ENCODE assay signal across 21 mouse cellular contexts in genomic region chr8:60495046-60495445, GRCm38 (mm10). TPM values are rescaled to one million over a fixed set of nuclear protein-coding genes. Genes with fewer than 3 reads are reported as not detected.
"Had no signal": no experiment of that assay in that cellular context is flagged by ENCODE, and none has a peak within 500 bp of the region (broad histone marks: within the 10 kb centered on the region; RNA-seq: fewer than 3 reads in every experiment).

No protein-coding gene starts in this region.

RNA-seq across cellular contexts. Expression of gene Gm10283, which starts 8.0 kb away (rescaled TPM):
- polyA plus RNA-seq: forebrain, embryonic 16.5 days; frontal cortex, adult 2 months; heart, embryonic 10.5 days; heart, embryonic 12.5 days; heart, embryonic 14.5 days; heart, embryonic 16.5 days; hindbrain, embryonic 10.5 days; hindbrain, embryonic 12.5 days; hindbrain, embryonic 14.5 days; hindbrain, embryonic 16.5 days; inflammation-experienced regulatory T-cells, adult 6 months; intestine, embryonic 15.5 days; intestine, postnatal 0 days; large intestine, adult 2 months; limb, embryonic 11.5 days; limb, embryonic 13.5 days; limb, embryonic 15.5 days; liver, adult 2 months; liver, embryonic 12.5 days; liver, embryonic 14.5 days; liver, embryonic 16.5 days had no signal

RNA-seq across cellular contexts. Expression of gene Aadat, which starts 10.7 kb away (rescaled TPM):
- polyA plus RNA-seq: inflammation-experienced regulatory T-cells, adult 6 months; intestine, postnatal 0 days; large intestine, adult 2 months had no signal
